Mouse (Mus musculus) erythroblast, embryonic 14.5 days (primary cell): ENCODE measurements at regions not wholly inside any gene's neighbourhood (a gene's known extent, or its start where the extent isn't known, plus 50 kb on each side); places are given as distances from the start of the nearest gene placed in this dataset.

Source experiments
- GATA1 ChIP-seq: IDR thresholded peaks from 2 replicates; pipeline ENCODE4 v1.6.1; 2012; ENCODE audit warnings: low read length, inconsistent platforms, mixed read lengths
- TAL1 ChIP-seq: IDR thresholded peaks from 3 replicates; pipeline ENCODE4 v1.6.1; 2012; ENCODE audit warnings: low read length, inconsistent platforms, mixed read lengths

GRCm38 (mm10) chr1:56076757-56077156 lies 560.5 kb downstream of the Hsfy2 start:
- TF ChIP-seq TAL1 (no peak), GATA1 (no peak)
